Mouse (Mus musculus): ENCODE measurements around the gene Numbl.
A peak's percentile ranks its signal among the peaks of the same experiment; 100 is the strongest.

Gene Numbl

GRCm38 (mm10) chr7:27324928-27325327 is 66.7 kb downstream of the Numbl start:
- DNase-seq (ENCODE audit: low read depth, low spot score) = no peak

GRCm38 (mm10) chr7:27325697-27326096 is 67.5 kb downstream of the Numbl start:
- DNase-seq (ENCODE audit: low read depth, low spot score) = peak; percentile 49

GRCm38 (mm10) chr7:27326101-27326880 is 68.1 kb downstream of the Numbl start:
- DNase-seq (ENCODE audit: low read depth, low spot score) = peak; percentile 57

GRCm38 (mm10) chr7:27327500-27327899 is 69.3 kb downstream of the Numbl start:
- no peak for DNase-seq (ENCODE audit: low read depth, low spot score)

GRCm38 (mm10) chr7:27328161-27328560 is 69.9 kb downstream of the Numbl start:
- DNase-seq (ENCODE audit: low read depth, low spot score) = no peak

GRCm38 (mm10) chr7:27328648-27329047 is 70.4 kb downstream of the Numbl start:
- DNase-seq (ENCODE audit: low read depth, low spot score) = no peak

- DNase-seq (ENCODE audit: low read depth, low spot score) = peak; percentile 79
Measured at GRCm38 (mm10) chr7:27329326-27329947, 71.2 kb downstream of the Numbl start.

GRCm38 (mm10) chr7:27329981-27330380 is 71.7 kb downstream of the Numbl start:
- DNase-seq (ENCODE audit: low read depth, low spot score) = no peak

GRCm38 (mm10) chr7:27330709-27331540 is 72.7 kb downstream of the Numbl start:
- peak; percentile 82 for DNase-seq (ENCODE audit: low read depth, low spot score)

- no peak for DNase-seq (ENCODE audit: low read depth, low spot score)
Measured at GRCm38 (mm10) chr7:27331541-27331851, 73.3 kb downstream of the Numbl start.

Measured in forelimb bud, embryonic 11.5 days (tissue).